Mouse (Mus musculus) intestine, embryonic 16.5 days (tissue): ENCODE data around the gene Zfp74. TPM values are rescaled to one million over a fixed set of nuclear protein-coding genes. Genes with fewer than 3 reads are reported as not detected.

ENCODE experiments used
- ATAC-seq: fragments of 200-750 bp; cut with Nextera tagmentation; 2 replicates; pipeline ENCODE4 v1.8.0; 2017; ENCODE audit warnings: moderate TSS enrichment, moderate library complexity
- H3K27ac ChIP-seq: fragments of 300-500 bp; sonication (generic); 2 replicates; pipeline ENCODE4 v1.5.1; 2014; ENCODE audit warnings: mild to moderate bottlenecking, low read length
- H3K27me3 ChIP-seq: fragments of 300-500 bp; sonication (generic); replicated peaks from 2 replicates; pipeline ENCODE4 v1.6.1; 2014; ENCODE audit warnings: low read length, control low read depth, mixed read lengths; ENCODE audit not compliant: control insufficient read depth, insufficient read depth
- H3K36me3 ChIP-seq: fragments of 300-500 bp; sonication (generic); 2 replicates; pipeline ENCODE4 v1.6.1; 2014; ENCODE audit warnings: low read length, control low read depth; ENCODE audit not compliant: control insufficient read depth, insufficient read depth
- H3K4me1 ChIP-seq: fragments of 300-500 bp; sonication (generic); 2 replicates; pipeline ENCODE4 v1.6.1; 2014; ENCODE audit warnings: low read length, control low read depth, mixed read lengths; ENCODE audit not compliant: control insufficient read depth, insufficient read depth
- H3K4me2 ChIP-seq: fragments of 300-500 bp; sonication (generic); 2 replicates; pipeline ENCODE4 v1.6.1; 2014; ENCODE audit warnings: low read depth, low read length, control low read depth
- H3K4me3 ChIP-seq: fragments of 300-500 bp; sonication (generic); 2 replicates; pipeline ENCODE4 v1.5.1; 2014; ENCODE audit warnings: mild to moderate bottlenecking, low read length
- H3K9ac ChIP-seq: fragments of 300-500 bp; sonication (generic); 2 replicates; pipeline ENCODE4 v1.6.1; 2014; ENCODE audit warnings: low read depth, low read length
- H3K9me3 ChIP-seq: fragments of 300-500 bp; sonication (generic); 2 replicates; pipeline ENCODE4 v1.6.1; 2016; ENCODE audit warnings: low read length, control low read depth; ENCODE audit not compliant: control insufficient read depth
- WGBS: fragments of 180-500 bp; shearing (Covaris S2); extraction: QIAGEN DNeasy Blood & Tissue Kit; methylation state at CpG from one replicate; pipeline ENCODE4 v1.1.7; 2014; 5-methylcytosine and 5-hydroxymethylcytosine counted together
- polyA plus RNA-seq: library from polyadenylated mRNA; unstranded; fragments of >200 nt; fragmentation: Nextera tagmentation; extraction: Ambion mirVana; gene quantifications from 2 replicates; pipeline ENCODE4 v1.2.1, GENCODE M21; 2015

The Zfp74 gene
- 5.4 and 6.4 TPM in 2 replicates for polyA plus RNA-seq

GRCm38 (mm10) chr7:29953513-29954401 is at the start of gene Zfp74:
Gene Zfp74 (minus strand): TSS chr7:29954089.
- Histone ChIP-seq H3K9ac (peak within 1 kb of the TSS; percentile 99), H3K4me3 (peak within 1 kb of the TSS; percentile 89)
- WGBS = 1% methylated on average over 52 of the region's 52 CpGs

GRCm38 (mm10) chr7:30000601-30001000 is 46.7 kb upstream of the Zfp74 start:
- no peak overlapping the region for H3K9ac ChIP-seq
- H3K4me3 ChIP-seq = no peak overlapping the region
- peak; percentile 83 for ATAC-seq
- no peak overlapping the region for H3K27ac ChIP-seq
- no peaks in the 10 kb centered on the region for H3K27me3 ChIP-seq
- no peaks in the 10 kb centered on the region for H3K4me1 ChIP-seq
- H3K36me3 ChIP-seq = peaks cover 17% of the 10 kb centered on the region
- 68% methylated on average over 5 of the region's 5 CpGs for WGBS
- H3K4me2 ChIP-seq = no peak overlapping the region
- no peaks in the 10 kb centered on the region for H3K9me3 ChIP-seq

More at GRCm38 (mm10) chr7:29953513-29954401, at the start of gene Zfp74:
- Histone ChIP-seq H3K36me3 (peaks cover 2% of the 10 kb centered on the region; the same call in 1 of the 2 replicates), H3K4me1 (no peaks in the 10 kb centered on the region), H3K27me3 (no peaks in the 10 kb centered on the region), H3K27ac (peak within 1 kb of the TSS; percentile 96), H3K4me2 (peak within 1 kb of the TSS; percentile 66), H3K9me3 (no peaks in the 10 kb centered on the region)
- ATAC-seq = peak; percentile 93

- Histone ChIP-seq H3K9me3 (no peaks in the 10 kb centered on the region), H3K27ac (no peak overlapping the region), H3K4me3 (no peak overlapping the region), H3K9ac (no peak overlapping the region), H3K36me3 (peaks cover 40% of the 10 kb centered on the region), H3K4me1 (no peaks in the 10 kb centered on the region), H3K27me3 (no peaks in the 10 kb centered on the region), H3K4me2 (no peak overlapping the region)
- WGBS = 91% methylated on average over 8 of the region's 8 CpGs
- no peak for ATAC-seq
These were observed 41.2 kb upstream of the Zfp74 start for GRCm38 (mm10) chr7:29995134-29995533.

GRCm38 (mm10) chr7:29993340-29993739 is 39.5 kb upstream of the Zfp74 start:
- Histone ChIP-seq H3K36me3 (peaks cover 31% of the 10 kb centered on the region), H3K9ac (no peak overlapping the region), H3K27me3 (no peaks in the 10 kb centered on the region), H3K4me2 (no peak overlapping the region), H3K27ac (no peak overlapping the region), H3K4me1 (peaks cover 3% of the 10 kb centered on the region; the same call in 1 of the 2 replicates), H3K4me3 (no peak overlapping the region), H3K9me3 (no peaks in the 10 kb centered on the region)
- ATAC-seq = no peak
- WGBS = 96% methylated on average over 9 of the region's 9 CpGs

- no peaks in the 10 kb centered on the region for H3K9me3 ChIP-seq
- no peak for ATAC-seq
- H3K4me2 ChIP-seq = no peak overlapping the region
- peaks cover 25% of the 10 kb centered on the region for H3K36me3 ChIP-seq
- no peak overlapping the region for H3K27ac ChIP-seq
- no peak overlapping the region for H3K9ac ChIP-seq
- no peak overlapping the region for H3K4me3 ChIP-seq
- peaks cover 3% of the 10 kb centered on the region for H3K4me1 ChIP-seq
- WGBS = 93% methylated on average over 8 of the region's 8 CpGs
- no peaks in the 10 kb centered on the region for H3K27me3 ChIP-seq
These were observed 38.8 kb upstream of the Zfp74 start for GRCm38 (mm10) chr7:29992698-29993097.

GRCm38 (mm10) chr7:29989031-29989430 is 35.1 kb upstream of the Zfp74 start:
- 66% methylated on average over 11 of the region's 11 CpGs for WGBS
- Histone ChIP-seq H3K27ac (peak overlapping the region; percentile 81), H3K36me3 (peaks cover 17% of the 10 kb centered on the region; the same call in 1 of the 2 replicates), H3K9me3 (no peaks in the 10 kb centered on the region), H3K4me3 (no peak overlapping the region), H3K4me2 (peak overlapping the region; percentile 27; the same call in 1 of the 2 replicates), H3K27me3 (no peaks in the 10 kb centered on the region), H3K4me1 (peaks cover 16% of the 10 kb centered on the region), H3K9ac (no peak overlapping the region)
- peak; percentile 83 for ATAC-seq

- Histone ChIP-seq H3K27ac (no peak overlapping the region; the same call in 1 of the 2 replicates), H3K9me3 (no peaks in the 10 kb centered on the region), H3K36me3 (peaks cover 10% of the 10 kb centered on the region; the same call in 1 of the 2 replicates), H3K4me1 (peaks cover 23% of the 10 kb centered on the region), H3K4me2 (no peak overlapping the region), H3K4me3 (no peak overlapping the region), H3K27me3 (no peaks in the 10 kb centered on the region), H3K9ac (no peak overlapping the region)
- no peak for ATAC-seq
- 87% methylated on average over 5 of the region's 5 CpGs for WGBS
These were observed 33.7 kb upstream of the Zfp74 start for GRCm38 (mm10) chr7:29987551-29987950.

- no peak overlapping the region for H3K9ac ChIP-seq
- peaks cover 25% of the 10 kb centered on the region for H3K4me1 ChIP-seq
- H3K36me3 ChIP-seq = 0 out of 2 replicates have a peak, but pooled peaks cover 4% of the 10 kb centered on the region
- H3K9me3 ChIP-seq = no peaks in the 10 kb centered on the region
- WGBS = 67% methylated on average over 8 of the region's 8 CpGs
- H3K4me2 ChIP-seq = 0 out of 2 replicates have a peak overlapping the region, but pooled peaks have one; percentile 2
- H3K27me3 ChIP-seq = no peaks in the 10 kb centered on the region
- H3K27ac ChIP-seq = peak overlapping the region; percentile 1
- ATAC-seq = no peak
- no peak overlapping the region for H3K4me3 ChIP-seq
These were observed 32.2 kb upstream of the Zfp74 start for GRCm38 (mm10) chr7:29986101-29986500.

GRCm38 (mm10) chr7:29983690-29984380 is 29.9 kb upstream of the Zfp74 start, which contains the start of gene Zfp568:
Gene Zfp568 (plus strand): TSS chr7:29983955.
- Histone ChIP-seq H3K9me3 (no peaks in the 10 kb centered on the region), H3K27ac (peak within 1 kb of the TSS; percentile 98), H3K4me2 (peak within 1 kb of the TSS; percentile 82), H3K4me1 (peaks cover 24% of the 10 kb centered on the region), H3K4me3 (peak within 1 kb of the TSS; percentile 93), H3K27me3 (no peaks in the 10 kb centered on the region), H3K36me3 (0 out of 2 replicates have a peak, but pooled peaks cover 4% of the 10 kb centered on the region), H3K9ac (peak within 1 kb of the TSS; percentile 93)
- ATAC-seq = peak; percentile 95
- WGBS = under 1% methylated on average over 62 of the region's 62 CpGs
